Mouse (Mus musculus) left cerebral cortex, postnatal 25 days (tissue): ENCODE data around the gene Atp8a1. TPM values are rescaled to one million over a fixed set of nuclear protein-coding genes. Genes with fewer than 3 reads are reported as not detected.
A peak's percentile ranks its signal among the peaks of the same experiment; 100 is the strongest.
"Not testable (repeated sequence)": the region's sequence is repeated elsewhere in the genome, so short reads cannot be mapped to it uniquely, and the experiment has no call there.

Experiments used
- DNase-seq, 2 experiments: peaks; one replicate each; pipeline ENCODE4 v3.0.0; 2022; ENCODE audit warnings: low spot score in 2 of 2, mixed read lengths in 1 of 2
- intact Hi-C: fragments of 180-260 bp; cut with DNase I; formaldehyde crosslinking; loops from one replicate; pipeline ENCODE4 v1.15.1; 2025
- total RNA-seq, 2 experiments: library from RNA; stranded (reverse); gene quantifications; 2 replicates each; pipeline ENCODE4 v1.2.3; 2021

The Atp8a1 gene
- total RNA-seq, 2 experiments from 2014 or later: 161 to 177 TPM

DNA sequence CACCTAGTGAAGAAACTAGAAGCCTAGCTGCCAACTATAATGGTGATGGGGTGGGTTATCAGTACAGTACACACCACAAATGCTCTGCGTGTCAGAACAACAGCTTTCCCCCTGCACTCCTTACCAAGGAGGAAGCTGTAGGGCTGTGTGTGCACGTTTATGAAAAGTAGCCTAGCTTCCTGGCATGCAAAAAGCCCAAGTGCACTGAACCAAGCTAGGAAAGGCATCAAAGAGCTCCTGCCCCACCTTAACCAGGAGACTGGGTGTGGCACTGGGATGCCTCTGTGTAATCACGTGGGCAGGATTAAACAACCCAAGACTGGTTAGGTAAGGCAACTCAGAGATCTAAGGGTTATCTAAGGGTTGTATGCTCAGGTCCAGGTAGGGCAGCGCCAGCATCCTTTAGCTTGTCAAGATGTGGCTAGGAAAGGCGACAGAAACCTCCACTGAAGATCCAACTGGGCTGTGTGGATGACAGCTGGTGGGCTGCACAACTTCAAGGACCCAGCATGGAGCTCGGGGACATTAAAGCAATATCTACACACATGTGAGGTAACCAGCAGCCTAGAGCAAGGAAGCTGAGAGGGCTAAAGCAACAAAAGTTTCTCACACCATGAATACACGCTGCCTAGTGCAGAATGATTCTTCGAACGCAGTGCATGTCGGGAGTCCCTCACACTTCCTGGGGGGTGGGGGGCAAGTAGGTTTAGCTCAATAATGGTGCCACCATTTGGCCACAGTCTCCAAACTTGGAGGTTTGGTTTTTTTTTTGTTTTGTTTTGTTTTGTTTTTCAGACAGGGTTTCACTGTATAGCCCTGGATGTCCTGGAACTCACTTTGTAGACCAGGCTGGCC lies 15.7 kb downstream of the Atp8a1 start:
- no peak for DNase-seq
- intact Hi-C loops: no loop called here

DNA sequence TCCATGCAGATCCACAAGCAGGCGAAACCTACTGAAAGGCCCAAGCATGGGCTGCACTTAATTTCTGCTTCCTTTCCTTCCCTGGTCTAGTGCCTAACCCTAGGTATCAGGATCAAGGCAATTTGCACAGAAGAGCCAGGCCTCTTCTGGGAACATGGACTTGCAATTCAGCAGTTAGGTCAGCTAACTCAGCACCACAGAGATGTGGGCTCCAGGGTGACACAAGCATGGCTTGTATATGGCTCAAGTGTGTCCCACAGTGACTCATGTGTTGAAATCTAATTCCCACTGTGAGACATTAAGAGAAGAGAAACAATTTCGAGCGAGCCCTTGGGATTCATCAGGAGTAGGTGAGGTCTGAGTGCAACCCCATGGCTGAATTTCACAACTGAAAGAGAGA lies 18.9 kb downstream of the Atp8a1 start:
- DNase-seq: no peak
- intact Hi-C loops: no loop called here

DNA sequence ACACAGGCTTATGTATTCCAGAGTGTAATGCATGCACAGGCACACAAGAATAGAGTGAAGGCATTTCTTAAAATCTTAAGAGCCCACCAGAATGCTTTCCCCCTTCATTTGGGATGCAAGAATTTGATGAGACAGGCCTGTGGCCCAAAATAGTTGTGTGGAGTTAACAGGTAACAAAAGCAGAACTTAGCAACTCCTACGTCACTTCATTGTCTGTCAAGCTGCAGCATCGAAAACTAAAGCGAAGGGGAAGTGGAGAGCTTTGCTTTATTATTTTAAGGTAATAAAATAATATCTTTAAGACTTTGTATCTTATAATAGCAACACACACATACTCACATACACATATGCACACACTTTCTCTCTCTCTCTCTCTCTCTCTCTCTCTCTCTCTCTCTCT lies 20.3 kb downstream of the Atp8a1 start:
- intact Hi-C loops: no loop called here
- no peak for DNase-seq

- DNase-seq: no peak
- intact Hi-C loops: no loop called here
Observed at GRCm38 (mm10) chr5:67826278-67826677, 21.0 kb downstream of the Atp8a1 start.

- peak in 1 of 2 experiments; percentile 51 for DNase-seq
- intact Hi-C loops: no loop called here
Observed at GRCm38 (mm10) chr5:67824600-67824999, 22.6 kb downstream of the Atp8a1 start.

DNA sequence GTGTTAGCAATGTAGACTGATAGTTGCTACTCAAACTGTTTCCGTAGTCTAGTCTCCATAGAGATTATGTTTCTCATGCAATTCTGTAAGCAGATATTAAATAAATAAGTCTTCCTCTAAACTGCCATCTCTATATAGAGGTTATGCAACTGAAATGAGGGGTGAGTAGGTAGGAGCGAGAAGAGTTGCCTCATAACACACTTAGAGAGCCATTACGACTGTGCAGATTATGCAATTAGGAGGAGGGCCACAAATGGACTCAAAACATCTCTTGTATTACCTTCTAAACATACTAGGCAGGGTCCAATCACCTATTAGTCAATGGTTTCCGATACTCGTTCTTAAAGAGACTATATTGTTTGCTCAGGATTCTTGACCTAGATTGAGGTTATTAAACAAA lies 23.5 kb downstream of the Atp8a1 start:
- intact Hi-C loops: no loop called here
- DNase-seq: no peak

- no peak for DNase-seq
- intact Hi-C loops: no loop called here
Observed at GRCm38 (mm10) chr5:67822619-67823018, 24.6 kb downstream of the Atp8a1 start.

- DNase-seq: no peak
- intact Hi-C loops: no loop called here
Observed at GRCm38 (mm10) chr5:67821987-67822401, 25.2 kb downstream of the Atp8a1 start.

GRCm38 (mm10) chr5:67821185-67821584 lies 26.0 kb downstream of the Atp8a1 start:
- DNase-seq: no peak
- intact Hi-C loops: no loop called here

- peak in 1 of 2 experiments; percentile 81 for DNase-seq
- intact Hi-C loops: no loop called here
Observed at GRCm38 (mm10) chr5:67819451-67819850, 27.8 kb downstream of the Atp8a1 start.

- DNase-seq: peak in 1 of 2 experiments; percentile 74
- intact Hi-C loops: no loop called here
Observed at GRCm38 (mm10) chr5:67815572-67816325, 31.5 kb downstream of the Atp8a1 start.

DNA sequence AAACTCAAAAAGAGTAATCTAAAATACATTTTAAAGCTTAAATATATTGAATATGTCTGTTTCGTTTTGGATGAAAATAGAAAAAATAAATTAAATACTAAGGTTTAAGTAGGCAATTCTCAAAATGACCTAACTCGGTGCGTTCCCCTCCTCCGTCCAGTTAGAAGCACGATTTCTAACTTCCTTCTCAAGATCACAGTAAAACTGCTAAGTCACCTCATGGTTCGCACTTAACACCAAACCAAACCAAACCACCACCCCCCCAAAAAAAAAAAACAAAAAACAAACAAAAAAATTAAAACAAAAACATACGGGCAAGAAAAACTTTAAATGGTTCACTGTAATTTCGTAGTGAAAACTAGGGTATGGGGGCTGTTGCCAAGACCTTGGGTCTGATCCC lies 32.2 kb downstream of the Atp8a1 start:
- DNase-seq, intact Hi-C loops: not testable (repeated sequence)

- DNase-seq: no peak
Observed at GRCm38 (mm10) chr5:67814437-67814965, 32.7 kb downstream of the Atp8a1 start.

DNA sequence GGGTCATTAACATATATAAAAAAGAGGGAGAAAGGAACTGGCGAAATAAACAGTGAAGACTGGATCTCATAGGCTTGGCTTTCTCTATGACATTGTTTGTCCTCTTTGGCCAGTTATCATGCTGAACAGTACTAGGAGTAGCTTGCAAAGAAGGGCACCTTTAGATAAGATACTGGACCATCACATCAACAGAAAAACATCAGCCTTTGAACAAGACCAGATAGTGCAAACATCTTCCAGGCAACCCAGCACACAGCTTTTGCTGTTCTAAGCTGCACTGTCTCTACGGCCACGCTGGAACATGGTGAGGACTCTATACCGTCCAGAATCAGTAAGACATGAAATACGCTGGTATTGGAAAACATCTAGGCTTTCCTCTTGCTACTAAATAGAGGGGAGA lies 33.9 kb downstream of the Atp8a1 start:
- no peak for DNase-seq
- intact Hi-C loops: no loop called here

More at GRCm38 (mm10) chr5:67814437-67814965, 32.7 kb downstream of the Atp8a1 start:
- intact Hi-C loops: no loop called here

GRCm38 (mm10) chr5:67802174-67803030 lies 44.8 kb downstream of the Atp8a1 start:
- peak; percentile 65 to 89 for DNase-seq
- intact Hi-C loops: loop anchor here (5.0 kb wide), 1 partner anchor 45 kb away; the partner anchor contains the start of gene Atp8a1

DNA sequence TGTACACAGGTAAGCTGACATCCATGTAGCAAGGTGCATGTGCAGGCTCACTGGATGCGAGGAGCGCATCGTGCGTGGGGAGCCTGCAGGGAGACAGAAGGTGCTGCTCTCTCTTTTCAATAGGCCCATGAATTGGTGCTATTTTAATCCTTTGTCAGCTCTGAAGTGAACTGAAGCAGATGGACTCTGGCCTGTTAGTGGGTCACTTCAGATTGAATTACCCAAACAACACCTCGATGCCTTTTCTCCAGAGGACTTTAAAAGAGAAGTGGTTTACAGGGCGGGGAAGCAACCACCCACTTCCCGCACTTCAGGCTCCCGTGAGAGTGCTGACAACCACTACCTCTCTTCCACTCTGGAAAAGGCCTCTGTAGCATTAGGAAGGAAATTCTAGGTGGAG lies 46.4 kb downstream of the Atp8a1 start:
- intact Hi-C loops: loop anchor here (5.0 kb wide), 1 partner anchor 46 kb away; the partner anchor contains the start of gene Atp8a1
- DNase-seq: no peak

DNA sequence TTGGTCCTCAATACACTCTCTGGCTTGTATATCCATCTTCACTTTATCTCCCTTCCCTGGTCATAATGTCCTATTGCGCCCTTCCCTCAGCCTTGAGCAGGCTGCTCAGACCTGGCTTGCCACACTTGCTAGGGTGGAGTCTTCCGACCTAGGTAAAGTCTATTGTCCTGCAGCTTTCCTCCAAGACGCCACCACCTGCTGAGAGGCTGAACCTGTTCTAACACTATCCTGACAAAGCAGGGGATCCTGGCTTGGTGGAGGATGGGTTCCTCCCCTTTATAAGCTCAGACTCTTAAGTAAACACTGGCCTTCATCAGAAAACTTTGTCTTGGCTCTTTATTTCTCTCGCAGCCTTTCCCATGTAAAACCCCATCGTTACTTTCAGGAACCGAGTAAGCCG lies 47.4 kb downstream of the Atp8a1 start:
- no peak for DNase-seq
- intact Hi-C loops: loop anchor here (5.0 kb wide), 1 partner anchor 48 kb away; the partner anchor contains the start of gene Atp8a1

DNA sequence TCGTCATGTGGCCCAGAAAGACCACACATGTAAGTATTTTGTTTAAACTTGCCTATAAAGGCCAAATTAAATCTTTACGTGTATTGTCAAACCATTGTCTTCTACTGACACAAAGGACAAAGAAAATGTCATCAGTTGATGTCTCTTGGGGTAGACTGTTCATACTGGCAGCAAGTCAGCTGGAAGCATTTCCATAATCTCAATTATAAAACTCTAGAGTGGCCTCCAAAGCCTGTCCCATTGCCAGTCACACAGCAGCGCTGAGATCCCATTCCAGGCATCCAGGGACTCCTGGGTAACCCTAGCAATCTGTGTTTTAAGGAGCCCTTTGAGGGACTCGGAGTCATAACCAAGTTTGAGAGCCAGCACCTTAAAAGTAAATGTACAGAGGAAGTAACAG lies 48.9 kb downstream of the Atp8a1 start:
- DNase-seq: no peak
- intact Hi-C loops: no loop called here
